Mouse (Mus musculus) forebrain, embryonic 15.5 days (tissue): ENCODE data around the gene Pih1d1. TPM values are rescaled to one million over a fixed set of nuclear protein-coding genes. Genes with fewer than 3 reads are reported as not detected.

Experiments used
- ATAC-seq: fragments of 200-750 bp; cut with Nextera tagmentation; replicated peaks from 2 replicates; pipeline ENCODE4 v1.8.0; 2017; ENCODE audit warnings: mild to moderate bottlenecking, moderate TSS enrichment, moderate library complexity
- H3K27ac ChIP-seq: fragments of 300-500 bp; sonication (generic); replicated peaks from 2 replicates; pipeline ENCODE4 v1.5.1; 2015; ENCODE audit warnings: mild to moderate bottlenecking, inconsistent platforms
- H3K27me3 ChIP-seq: fragments of 300-500 bp; sonication (generic); 2 replicates; pipeline ENCODE4 v1.6.1; 2015; ENCODE audit warnings: inconsistent platforms
- H3K36me3 ChIP-seq: fragments of 300-500 bp; sonication (generic); 2 replicates; pipeline ENCODE4 v1.6.1; 2015; ENCODE audit warnings: mild to moderate bottlenecking, inconsistent platforms
- H3K4me1 ChIP-seq: fragments of 300-500 bp; sonication (generic); 2 replicates; pipeline ENCODE4 v1.6.1; 2015; ENCODE audit warnings: inconsistent platforms
- H3K4me2 ChIP-seq: fragments of 300-500 bp; sonication (generic); replicated peaks from 2 replicates; pipeline ENCODE4 v1.6.1; 2015; ENCODE audit warnings: mild to moderate bottlenecking, inconsistent platforms
- H3K4me3 ChIP-seq: fragments of 300-500 bp; sonication (generic); 2 replicates; pipeline ENCODE4 v1.5.1; 2015; ENCODE audit warnings: mild to moderate bottlenecking, inconsistent platforms
- H3K9ac ChIP-seq: fragments of 300-500 bp; sonication (generic); replicated peaks from 2 replicates; pipeline ENCODE4 v1.6.1; 2015; ENCODE audit warnings: mild to moderate bottlenecking, inconsistent platforms
- H3K9me3 ChIP-seq: fragments of 300-500 bp; sonication (generic); 2 replicates; pipeline ENCODE4 v1.6.1; 2016; ENCODE audit warnings: inconsistent platforms
- WGBS: fragments of 180-500 bp; shearing (Covaris S2); methylation state at CpG from one replicate; pipeline ENCODE4 v1.1.7; 2015; ENCODE audit warnings: mixed read lengths; 5-methylcytosine and 5-hydroxymethylcytosine counted together
- polyA plus RNA-seq: library from polyadenylated mRNA; unstranded; fragments of >200 nt; fragmentation: Nextera tagmentation; extraction: Ambion mirVana; gene quantifications from 2 replicates; pipeline ENCODE4 v1.2.1, GENCODE M21; 2015

Pih1d1 gene
- polyA plus RNA-seq, 1 experiment from 2014 or later: 96.0 TPM

DNA sequence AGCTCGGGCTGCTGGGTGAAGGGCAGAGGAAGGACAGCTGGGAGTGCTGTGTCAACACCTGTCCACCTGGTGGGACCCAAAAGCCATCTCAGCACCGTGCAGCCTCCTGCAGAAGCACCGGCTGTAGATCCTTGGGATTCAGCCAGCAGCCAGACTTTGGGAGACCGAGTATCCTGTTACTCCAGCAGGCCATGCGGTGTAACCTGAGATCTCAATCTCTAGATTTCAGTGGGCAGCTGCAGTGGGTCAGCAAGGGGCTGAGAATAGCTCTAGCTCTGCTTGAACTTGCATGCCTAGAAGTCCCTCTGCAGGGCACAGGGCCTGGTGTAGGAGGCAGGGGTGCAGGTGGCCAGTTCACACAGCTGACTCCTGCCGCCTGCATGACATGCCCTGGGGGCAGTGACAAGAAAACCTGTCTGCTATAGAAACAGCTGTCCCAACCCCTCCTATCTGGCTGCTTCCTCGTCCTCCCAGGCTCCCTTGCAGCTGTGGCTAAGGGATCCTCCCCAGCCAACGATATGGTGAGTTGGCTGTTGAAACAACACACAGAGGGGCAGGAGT is 37.8 kb downstream of the Pih1d1 start:
- Histone ChIP-seq H3K27ac (no peak overlapping the region), H3K9me3 (no peaks in the 10 kb centered on the region), H3K4me1 (no peaks in the 10 kb centered on the region), H3K27me3 (no peaks in the 10 kb centered on the region), H3K36me3 (no peaks in the 10 kb centered on the region), H3K4me3 (no peak overlapping the region), H3K9ac (no peak overlapping the region), H3K4me2 (no peak overlapping the region)
- WGBS: 36% methylated on average over 8 of the region's 8 CpGs
- ATAC-seq: no peak

DNA sequence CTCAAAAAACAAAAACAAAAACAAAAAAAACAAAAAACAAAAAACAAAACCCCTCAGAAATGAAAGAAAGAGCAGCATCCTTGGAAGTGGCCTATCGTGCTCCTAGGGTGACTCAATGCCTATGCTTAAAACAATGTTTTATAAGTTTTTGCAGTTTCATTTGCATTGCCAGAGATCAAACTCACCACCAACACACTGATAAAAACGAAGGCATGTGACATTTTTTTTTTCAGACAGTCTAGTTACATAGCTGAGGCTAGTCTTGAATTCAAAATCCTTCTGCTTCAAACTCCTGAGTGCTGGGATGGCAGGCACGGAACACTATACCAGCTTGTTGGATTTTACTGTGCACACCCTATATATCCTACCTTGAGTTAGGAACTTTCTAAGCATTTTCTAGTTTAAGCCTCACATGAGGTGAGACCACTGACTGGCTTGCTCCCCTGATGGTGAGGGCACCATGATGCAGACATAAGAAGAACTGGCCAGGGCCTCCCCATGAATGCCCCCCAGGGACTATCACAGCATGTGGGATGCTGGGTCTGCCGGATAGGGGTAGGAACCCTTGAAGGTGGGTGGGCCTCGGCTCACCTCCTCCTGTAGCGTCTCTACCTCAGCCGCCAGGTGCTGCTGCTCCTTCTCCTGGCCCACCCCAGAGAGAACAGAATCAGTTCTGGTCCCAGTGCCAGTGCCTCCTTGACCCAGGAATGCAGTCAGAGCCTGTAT is 38.6 kb downstream of the Pih1d1 start:
- Histone ChIP-seq H3K27me3 (no peaks in the 10 kb centered on the region), H3K9me3 (no peaks in the 10 kb centered on the region), H3K4me2 (no peak overlapping the region), H3K9ac (no peak overlapping the region), H3K4me3 (no peak overlapping the region), H3K27ac (no peak overlapping the region), H3K4me1 (0 out of 2 replicates have a peak, but pooled peaks cover 2% of the 10 kb centered on the region), H3K36me3 (no peaks in the 10 kb centered on the region)
- no peak for ATAC-seq
- 82% methylated on average over 7 of the region's 7 CpGs for WGBS

DNA sequence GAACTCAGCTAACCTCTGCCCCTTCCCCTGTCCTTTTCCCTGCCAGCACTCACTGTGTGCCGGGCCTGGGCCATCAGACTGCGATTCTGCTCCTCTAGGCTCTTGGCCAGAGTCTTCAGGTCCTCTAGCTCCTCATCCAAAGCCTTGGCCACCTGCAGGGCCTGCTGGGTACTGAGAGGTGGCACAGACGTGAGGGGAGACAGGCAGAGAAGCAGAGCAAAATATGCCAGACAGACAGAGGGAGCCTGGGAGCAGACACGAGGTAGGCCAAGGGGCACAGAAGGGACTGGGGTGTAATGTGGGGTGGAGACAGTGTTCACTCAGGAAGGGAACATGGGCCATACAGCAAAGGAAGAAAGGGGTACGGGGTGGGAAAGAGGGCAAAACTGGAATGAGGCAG is 39.3 kb downstream of the Pih1d1 start:
- H3K4me3 ChIP-seq: no peak overlapping the region
- H3K4me2 ChIP-seq: no peak overlapping the region
- no peak overlapping the region for H3K27ac ChIP-seq
- H3K9ac ChIP-seq: no peak overlapping the region
- H3K27me3 ChIP-seq: no peaks in the 10 kb centered on the region
- H3K9me3 ChIP-seq: no peaks in the 10 kb centered on the region
- 64% methylated on average over 5 of the region's 5 CpGs for whole genome bisulfite sequencing
- H3K4me1 ChIP-seq: peaks cover 8% of the 10 kb centered on the region
- ATAC-seq: no peak
- no peaks in the 10 kb centered on the region for H3K36me3 ChIP-seq

DNA sequence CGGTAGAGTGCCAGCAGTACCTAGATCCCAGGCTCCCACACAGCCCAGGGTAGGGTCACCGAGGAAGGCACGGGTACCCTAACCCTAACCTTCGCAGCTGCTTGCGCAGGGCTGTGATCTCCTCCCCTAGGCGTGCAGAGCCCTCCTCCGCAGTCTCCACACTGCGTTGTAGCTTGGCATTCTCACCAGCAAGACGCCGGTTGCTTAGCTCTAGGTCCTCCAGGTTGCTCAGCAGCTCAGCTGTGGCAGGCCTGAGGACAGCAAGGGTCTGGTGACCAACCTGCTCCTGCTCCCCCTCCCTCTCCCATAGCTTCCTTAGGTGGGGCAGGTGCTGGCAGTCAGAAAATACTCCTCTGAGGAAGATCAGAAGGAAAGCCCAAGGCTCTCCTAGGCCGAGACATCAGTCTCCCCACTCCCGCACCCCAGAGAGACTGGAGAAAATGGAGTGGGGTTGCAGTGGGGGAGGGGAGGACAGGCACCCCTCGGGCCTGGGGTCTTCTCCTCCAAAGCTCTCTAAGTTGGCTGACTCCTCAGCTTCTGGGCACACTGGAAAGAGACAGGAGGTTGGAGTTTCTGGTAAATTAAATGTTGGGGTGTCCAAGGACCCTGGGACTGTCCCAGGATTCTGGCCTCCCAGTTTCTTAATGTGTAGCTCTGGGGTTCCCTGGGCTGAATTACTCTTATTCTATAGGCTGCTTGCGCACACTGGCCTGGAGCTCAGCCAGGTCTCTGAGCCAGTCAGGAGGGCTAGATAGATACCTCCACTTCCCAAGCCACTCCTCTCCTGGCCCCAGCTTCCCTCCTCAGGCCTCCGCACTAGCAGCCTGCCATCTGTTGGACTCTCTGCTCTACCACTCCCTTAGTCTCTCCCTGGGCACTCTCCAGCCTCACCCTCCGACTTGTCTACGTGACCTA is 40.0 kb downstream of the Pih1d1 start:
- WGBS: 69% methylated on average over 17 of the region's 17 CpGs
- ATAC-seq: no peak
- peaks cover 13% of the 10 kb centered on the region for H3K4me1 ChIP-seq
- H3K9ac ChIP-seq: no peak overlapping the region
- H3K9me3 ChIP-seq: no peaks in the 10 kb centered on the region
- no peaks in the 10 kb centered on the region for H3K36me3 ChIP-seq
- no peak overlapping the region for H3K27ac ChIP-seq
- no peaks in the 10 kb centered on the region for H3K27me3 ChIP-seq
- H3K4me2 ChIP-seq: no peak overlapping the region
- H3K4me3 ChIP-seq: no peak overlapping the region

DNA sequence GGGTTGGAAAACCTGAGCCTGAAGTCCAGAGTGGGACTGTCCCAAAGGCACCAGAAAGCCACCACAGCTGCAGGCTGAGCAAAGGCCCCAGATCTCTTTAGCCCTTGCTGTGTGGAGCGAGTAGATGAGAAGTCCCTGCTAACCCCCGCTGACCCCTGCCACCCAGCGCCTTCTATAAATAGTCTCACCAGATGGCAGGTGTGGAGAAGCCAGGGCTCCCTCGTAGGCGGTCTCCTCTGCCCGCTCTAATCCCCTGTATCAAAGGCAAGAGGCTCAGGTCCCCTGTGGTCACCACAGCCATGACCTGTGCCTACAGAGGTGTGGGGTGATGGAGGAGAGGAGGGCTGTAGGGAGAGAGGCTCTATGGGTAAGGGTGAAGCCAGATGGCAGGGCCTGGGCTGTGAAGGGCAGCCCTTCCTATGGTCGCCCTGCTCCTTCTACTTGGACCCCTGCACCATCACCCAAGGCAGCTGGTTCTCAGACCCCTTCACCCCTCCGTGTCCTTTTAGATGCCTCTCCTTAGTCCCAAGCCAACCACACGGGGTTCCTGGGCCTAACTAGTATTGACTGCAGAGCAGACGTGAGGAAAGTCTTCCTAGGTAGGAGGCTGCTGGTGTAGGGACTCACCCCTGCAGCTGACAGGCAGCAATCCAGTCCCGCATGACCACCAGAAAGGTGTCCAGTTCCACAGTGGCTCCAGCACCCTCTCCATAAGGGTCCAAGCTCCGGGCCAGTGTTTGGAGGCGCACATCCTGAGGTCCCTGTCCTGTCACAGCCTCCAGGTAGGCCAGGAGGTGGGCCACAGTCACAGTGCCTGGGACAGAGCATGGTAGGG is 41.5 kb downstream of the Pih1d1 start:
- Histone ChIP-seq H3K4me3 (no peak overlapping the region), H3K9me3 (no peaks in the 10 kb centered on the region), H3K9ac (no peak overlapping the region), H3K27ac (no peak overlapping the region), H3K4me2 (no peak overlapping the region), H3K36me3 (no peaks in the 10 kb centered on the region), H3K27me3 (no peaks in the 10 kb centered on the region), H3K4me1 (peaks cover 13% of the 10 kb centered on the region)
- 59% methylated on average over 13 of the region's 13 CpGs for WGBS
- no peak for ATAC-seq

DNA sequence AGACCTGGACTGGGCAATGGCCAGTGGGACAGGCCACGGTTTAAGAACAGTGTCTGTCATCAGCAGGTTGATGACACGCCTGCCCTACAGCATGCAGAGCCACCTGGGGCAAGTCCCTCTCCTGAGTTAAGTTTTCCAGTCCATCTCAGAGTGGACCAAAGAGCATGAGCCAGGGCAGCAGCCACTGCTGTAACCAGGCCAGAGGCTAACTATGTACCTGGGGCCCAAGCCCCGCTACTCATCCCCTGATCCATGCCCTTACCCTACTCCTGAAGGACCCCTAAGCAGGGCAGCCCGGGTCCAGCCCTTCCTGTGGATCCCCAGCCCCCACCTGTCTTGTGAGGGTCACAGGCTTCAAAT is 42.1 kb downstream of the Pih1d1 start:
- Histone ChIP-seq H3K36me3 (no peaks in the 10 kb centered on the region), H3K27ac (no peak overlapping the region), H3K4me2 (no peak overlapping the region), H3K9me3 (no peaks in the 10 kb centered on the region), H3K4me1 (peaks cover 13% of the 10 kb centered on the region), H3K4me3 (no peak overlapping the region), H3K9ac (no peak overlapping the region), H3K27me3 (no peaks in the 10 kb centered on the region)
- 86% methylated on average over 4 of the region's 4 CpGs for WGBS
- ATAC-seq: no peak

DNA sequence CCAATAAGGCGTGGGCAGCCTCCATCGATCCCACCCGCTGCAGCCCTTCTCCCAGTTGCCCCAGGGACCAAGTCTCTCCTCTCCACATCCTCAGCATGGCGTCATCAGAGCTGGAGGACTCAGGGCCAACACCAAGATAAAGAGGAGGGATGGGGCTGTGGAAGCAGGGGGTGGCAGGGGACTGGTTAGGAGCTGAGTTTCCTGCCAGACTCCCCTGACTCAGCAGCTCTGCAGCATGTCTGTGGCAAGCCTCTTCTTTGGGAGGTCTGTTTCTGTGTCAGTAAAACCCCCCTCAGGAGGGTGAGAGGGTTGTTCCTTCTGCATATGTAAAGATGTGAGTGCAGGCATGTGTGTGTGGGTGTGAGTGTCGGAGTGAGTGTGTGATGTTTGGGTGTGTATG is 42.9 kb downstream of the Pih1d1 start:
- Histone ChIP-seq H3K4me1 (peaks cover 13% of the 10 kb centered on the region), H3K36me3 (no peaks in the 10 kb centered on the region), H3K9ac (no peak overlapping the region), H3K9me3 (no peaks in the 10 kb centered on the region), H3K4me2 (no peak overlapping the region), H3K4me3 (no peak overlapping the region), H3K27ac (no peak overlapping the region), H3K27me3 (no peaks in the 10 kb centered on the region)
- 71% methylated on average over 5 of the region's 5 CpGs for WGBS
- no peak for ATAC-seq

DNA sequence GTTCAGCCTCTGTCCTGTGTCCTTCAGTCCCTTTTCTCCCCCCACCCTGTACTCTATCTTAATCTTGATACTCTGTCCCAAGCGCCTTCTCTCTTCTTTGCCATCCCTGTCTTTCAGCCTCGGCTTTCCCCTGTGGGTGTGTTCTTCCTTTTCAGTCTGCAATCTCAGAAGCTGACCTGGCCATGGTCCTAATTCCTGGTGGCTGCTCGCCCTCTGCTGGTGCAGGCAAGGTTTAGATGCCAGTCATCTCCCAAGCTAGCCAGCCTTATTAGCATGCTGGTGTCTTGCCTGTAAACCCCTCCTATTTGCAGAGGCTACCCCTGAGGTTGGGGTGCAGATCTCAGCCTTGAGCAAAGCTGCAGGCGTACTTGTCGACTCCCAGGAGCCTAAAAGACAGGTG is 44.3 kb downstream of the Pih1d1 start:
- H3K9me3 ChIP-seq: no peaks in the 10 kb centered on the region
- no peak overlapping the region for H3K4me2 ChIP-seq
- H3K9ac ChIP-seq: 0 out of 2 replicates have a peak overlapping the region, but pooled peaks have one; percentile 13
- H3K36me3 ChIP-seq: no peaks in the 10 kb centered on the region
- ATAC-seq: no peak; the same call in 1 of the 2 replicates
- H3K4me3 ChIP-seq: no peak overlapping the region
- WGBS: 11% methylated on average over 5 of the region's 5 CpGs
- H3K27ac ChIP-seq: no peak overlapping the region
- H3K4me1 ChIP-seq: peaks cover 13% of the 10 kb centered on the region
- no peaks in the 10 kb centered on the region for H3K27me3 ChIP-seq

DNA sequence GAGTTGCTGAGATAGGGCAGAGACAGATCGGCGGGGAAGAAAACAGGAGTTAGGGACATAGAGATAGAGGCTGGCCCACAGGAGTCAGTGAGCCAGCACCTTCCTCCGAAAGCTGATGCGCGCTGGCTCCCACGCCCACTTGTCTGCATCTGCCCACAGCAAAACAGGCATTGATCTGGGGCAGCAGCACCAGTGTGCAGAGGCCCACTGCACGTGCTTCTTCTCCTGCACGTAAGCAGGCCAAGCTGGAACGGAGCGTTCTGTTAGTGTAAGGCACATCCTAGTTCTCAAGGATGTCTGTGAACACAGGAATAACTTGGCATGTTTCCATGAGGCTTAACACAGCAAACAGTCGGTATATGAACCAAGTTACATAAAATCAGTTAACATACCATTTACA is 44.9 kb downstream of the Pih1d1 start:
- H3K9ac ChIP-seq: no peak overlapping the region

DNA sequence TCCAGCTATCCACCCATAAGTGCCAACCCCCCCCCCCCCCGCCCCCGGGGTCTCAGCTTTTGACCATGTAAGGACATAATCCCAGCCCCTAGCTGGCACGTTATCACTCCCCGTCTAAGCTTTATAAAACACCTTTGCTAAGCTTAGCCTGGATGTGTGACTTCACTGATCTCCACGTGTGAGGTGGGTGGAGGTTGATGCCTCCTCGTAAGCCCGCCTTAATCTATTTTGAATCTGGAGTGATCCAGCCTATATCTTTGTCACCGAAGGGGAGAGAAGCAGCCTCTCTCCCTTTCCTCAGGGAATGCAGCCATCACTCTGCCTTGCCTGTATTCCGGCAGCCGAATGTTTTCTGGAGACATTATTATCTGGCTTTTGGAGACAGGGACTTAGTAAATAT is 48.6 kb downstream of the Pih1d1 start:
- H3K4me3 ChIP-seq: no peak overlapping the region
- no peaks in the 10 kb centered on the region for H3K9me3 ChIP-seq
- no peaks in the 10 kb centered on the region for H3K27me3 ChIP-seq
- no peak for ATAC-seq
- no peak overlapping the region for H3K9ac ChIP-seq
- 63% methylated on average over 10 of the region's 10 CpGs for WGBS
- H3K4me1 ChIP-seq: peaks cover 16% of the 10 kb centered on the region
- H3K4me2 ChIP-seq: no peak overlapping the region
- no peak overlapping the region for H3K27ac ChIP-seq
- no peaks in the 10 kb centered on the region for H3K36me3 ChIP-seq

More for the DNA sequence above, 44.9 kb downstream of the Pih1d1 start:
- H3K27me3 ChIP-seq: no peaks in the 10 kb centered on the region
- H3K27ac ChIP-seq: no peak overlapping the region
- H3K4me3 ChIP-seq: no peak overlapping the region
- 83% methylated on average over 11 of the region's 11 CpGs for WGBS
- no peaks in the 10 kb centered on the region for H3K9me3 ChIP-seq
- no peak for ATAC-seq
- H3K4me1 ChIP-seq: peaks cover 14% of the 10 kb centered on the region
- no peak overlapping the region for H3K4me2 ChIP-seq
- no peaks in the 10 kb centered on the region for H3K36me3 ChIP-seq

DNA sequence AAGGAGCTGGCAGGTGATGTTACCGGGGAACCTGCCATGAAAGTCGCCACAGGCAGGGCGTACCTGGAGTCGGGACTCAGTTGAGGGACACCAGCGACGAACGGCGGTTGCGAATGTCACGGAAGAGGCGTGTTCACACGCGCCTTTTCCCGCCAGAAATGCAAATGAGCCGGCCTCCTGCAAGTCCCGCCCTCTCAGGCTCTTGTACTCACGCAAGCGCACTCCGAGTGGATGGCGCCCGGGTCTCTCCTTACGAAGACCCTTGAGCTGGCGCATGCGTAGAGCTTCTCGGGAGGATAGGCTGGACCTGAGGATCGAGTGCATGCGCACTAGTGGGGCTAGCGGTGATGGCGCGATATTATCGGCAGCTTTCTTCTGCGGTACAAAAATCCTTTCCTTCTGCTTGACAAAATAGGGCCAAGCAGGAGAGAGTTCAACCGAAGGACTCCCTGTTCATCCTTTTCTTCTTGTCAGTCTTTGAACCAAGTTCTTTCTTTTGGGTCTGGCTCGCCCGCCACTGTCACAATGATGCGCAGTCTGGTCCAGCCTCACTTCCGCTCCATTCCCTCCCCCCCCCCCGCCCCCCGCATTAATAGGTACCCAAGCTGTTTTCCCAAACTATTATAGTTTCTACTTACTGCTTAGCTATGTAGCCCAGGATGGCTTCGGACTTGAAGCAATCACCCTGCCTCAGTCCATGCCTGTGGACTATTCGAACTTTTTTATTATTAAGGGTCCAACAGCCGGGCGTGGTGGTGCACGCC is 50.5 kb downstream of the Pih1d1 start, which contains the start of gene Ccdc155:
Ccdc155 (minus strand) TSS at position 513 of the 764 bp plus-strand sequence.
- Histone ChIP-seq H3K36me3 (no peaks in the 10 kb centered on the region), H3K9me3 (no peaks in the 10 kb centered on the region), H3K9ac (peak within 1 kb of the TSS; percentile 54), H3K4me2 (peak within 1 kb of the TSS; percentile 51), H3K4me1 (0 out of 2 replicates have a peak, but pooled peaks cover 4% of the 10 kb centered on the region), H3K27me3 (no peaks in the 10 kb centered on the region), H3K4me3 (peak within 1 kb of the TSS; percentile 48), H3K27ac (peak within 1 kb of the TSS; percentile 82)
- WGBS: 9% methylated on average over 44 of the region's 44 CpGs
- peak; percentile 97 for ATAC-seq
